Mouse (Mus musculus) hindbrain, embryonic 12.5 days (tissue): ENCODE measurements around the gene Olfr66. TPM values are rescaled to one million over a fixed set of nuclear protein-coding genes. Genes with fewer than 3 reads are reported as not detected.

ENCODE experiments used
- ATAC-seq: fragments of 200-750 bp; cut with Nextera tagmentation; 2 replicates; pipeline ENCODE4 v1.8.0; 2017; ENCODE audit warnings: moderate TSS enrichment; ENCODE audit not compliant: low FRiP score
- H3K27ac ChIP-seq: fragments of 300-500 bp; sonication (generic); 2 replicates; pipeline ENCODE4 v1.5.1; 2016; ENCODE audit warnings: mild to moderate bottlenecking
- H3K27me3 ChIP-seq: fragments of 300-500 bp; sonication (generic); 2 replicates; pipeline ENCODE4 v1.6.1; 2016; ENCODE audit warnings: mild to moderate bottlenecking
- H3K36me3 ChIP-seq: fragments of 300-500 bp; sonication (generic); 2 replicates; pipeline ENCODE4 v1.6.1; 2016; ENCODE audit warnings: mild to moderate bottlenecking
- H3K4me1 ChIP-seq: fragments of 300-500 bp; sonication (generic); 2 replicates; pipeline ENCODE4 v1.6.1; 2016
- H3K4me2 ChIP-seq: fragments of 300-500 bp; sonication (generic); replicated peaks from 2 replicates; pipeline ENCODE4 v1.6.1; 2016; ENCODE audit warnings: mild to moderate bottlenecking
- H3K4me3 ChIP-seq: fragments of 300-500 bp; sonication (generic); 2 replicates; pipeline ENCODE4 v1.5.1; 2016; ENCODE audit warnings: mild to moderate bottlenecking
- H3K9ac ChIP-seq: fragments of 300-500 bp; sonication (generic); 2 replicates; pipeline ENCODE4 v1.6.1; 2016; ENCODE audit warnings: mild to moderate bottlenecking, moderate library complexity
- H3K9me3 ChIP-seq: fragments of 300-500 bp; sonication (generic); replicated peaks from 2 replicates; pipeline ENCODE4 v1.6.1; 2016; ENCODE audit warnings: mild to moderate bottlenecking
- WGBS: fragments of 180-500 bp; shearing (Covaris S2); methylation state at CpG from one replicate; pipeline ENCODE4 v1.1.7; 2016; 5-methylcytosine and 5-hydroxymethylcytosine counted together
- polyA plus RNA-seq: library from polyadenylated mRNA; unstranded; fragments of >200 nt; fragmentation: Nextera tagmentation; extraction: Ambion mirVana; gene quantifications from 2 replicates; pipeline ENCODE4 v1.2.1, GENCODE M21; 2016

Gene Olfr66
- polyA plus RNA-seq: not detected in 2 replicates

GRCm38 (mm10) chr7:103886152-103886551 is at the start of gene Olfr66:
Gene Olfr66 (minus strand): TSS chr7:103886252.
- Histone ChIP-seq H3K4me2 (no peak within 1 kb of the TSS), H3K4me1 (no peaks in the 10 kb centered on the region), H3K36me3 (no peaks in the 10 kb centered on the region), H3K27me3 (no peaks in the 10 kb centered on the region), H3K4me3 (no peak within 1 kb of the TSS), H3K9ac (no peak within 1 kb of the TSS), H3K9me3 (no peaks in the 10 kb centered on the region), H3K27ac (no peak within 1 kb of the TSS)
- ATAC-seq: no peak

- H3K9ac ChIP-seq: no peak within 1 kb of the TSS
- no peaks in the 10 kb centered on the region for H3K27me3 ChIP-seq
- 82% methylated on average over 2 of the region's 2 CpGs for whole genome bisulfite sequencing
- H3K9me3 ChIP-seq: no peaks in the 10 kb centered on the region
- no peak for ATAC-seq
- H3K4me3 ChIP-seq: no peak within 1 kb of the TSS
- no peak within 1 kb of the TSS for H3K27ac ChIP-seq
- no peaks in the 10 kb centered on the region for H3K36me3 ChIP-seq
- no peaks in the 10 kb centered on the region for H3K4me1 ChIP-seq
- H3K4me2 ChIP-seq: no peak within 1 kb of the TSS
These were observed 48.2 kb upstream of the Olfr66 start, which contains the start of gene Olfr632 for GRCm38 (mm10) chr7:103934264-103934663. Gene Olfr632 (plus strand): TSS chr7:103934347.

- no peak within 1 kb of the TSS for H3K4me3 ChIP-seq
- no peaks in the 10 kb centered on the region for H3K27me3 ChIP-seq
- no peaks in the 10 kb centered on the region for H3K9me3 ChIP-seq
- H3K4me1 ChIP-seq: no peaks in the 10 kb centered on the region
- no peak within 1 kb of the TSS for H3K27ac ChIP-seq
- H3K4me2 ChIP-seq: no peak within 1 kb of the TSS
- H3K9ac ChIP-seq: no peak within 1 kb of the TSS
- ATAC-seq: no peak
- no peaks in the 10 kb centered on the region for H3K36me3 ChIP-seq
These were observed 42.5 kb upstream of the Olfr66 start, which contains the start of gene Olfr631 for GRCm38 (mm10) chr7:103928525-103928924. Gene Olfr631 (plus strand): TSS chr7:103928825.

- no peak for ATAC-seq
- no peaks in the 10 kb centered on the region for H3K4me1 ChIP-seq
- H3K27me3 ChIP-seq: no peaks in the 10 kb centered on the region
- no peaks in the 10 kb centered on the region for H3K9me3 ChIP-seq
- H3K27ac ChIP-seq: no peak overlapping the region
- no peak overlapping the region for H3K9ac ChIP-seq
- H3K4me3 ChIP-seq: no peak overlapping the region
- no peak overlapping the region for H3K4me2 ChIP-seq
- H3K36me3 ChIP-seq: no peaks in the 10 kb centered on the region
These were observed 29.3 kb upstream of the Olfr66 start for GRCm38 (mm10) chr7:103915338-103915737.

- WGBS: 44% methylated on average over 8 of the region's 8 CpGs
- Histone ChIP-seq H3K27me3 (no peaks in the 10 kb centered on the region), H3K4me1 (no peaks in the 10 kb centered on the region), H3K9ac (no peak overlapping the region), H3K4me3 (no peak overlapping the region), H3K9me3 (no peaks in the 10 kb centered on the region), H3K27ac (no peak overlapping the region), H3K36me3 (no peaks in the 10 kb centered on the region), H3K4me2 (no peak overlapping the region)
- no peak for ATAC-seq
These were observed 27.0 kb upstream of the Olfr66 start for GRCm38 (mm10) chr7:103912969-103913511.

- Histone ChIP-seq H3K9me3 (no peaks in the 10 kb centered on the region), H3K27ac (no peak overlapping the region), H3K4me1 (no peaks in the 10 kb centered on the region), H3K36me3 (no peaks in the 10 kb centered on the region), H3K4me3 (no peak overlapping the region), H3K9ac (no peak overlapping the region), H3K27me3 (no peaks in the 10 kb centered on the region), H3K4me2 (no peak overlapping the region)
- ATAC-seq: no peak
- 59% methylated on average over 3 of the region's 3 CpGs for WGBS
These were observed 24.0 kb upstream of the Olfr66 start for GRCm38 (mm10) chr7:103910047-103910446.

GRCm38 (mm10) chr7:103903187-103903586 is 17.1 kb upstream of the Olfr66 start, which contains the start of gene Olfr65:
Gene Olfr65 (plus strand): TSS chr7:103903487.
- Histone ChIP-seq H3K9ac (no peak within 1 kb of the TSS), H3K27ac (no peak within 1 kb of the TSS), H3K4me3 (no peak within 1 kb of the TSS), H3K4me2 (no peak within 1 kb of the TSS), H3K4me1 (no peaks in the 10 kb centered on the region), H3K27me3 (no peaks in the 10 kb centered on the region), H3K36me3 (no peaks in the 10 kb centered on the region), H3K9me3 (no peaks in the 10 kb centered on the region)
- ATAC-seq: no peak
- 79% methylated on average over 2 of the region's 2 CpGs for WGBS

GRCm38 (mm10) chr7:103894385-103894784 is 8.3 kb upstream of the Olfr66 start, which contains the start of gene Olfr64:
Gene Olfr64 (minus strand): TSS chr7:103894485.
- H3K4me2 ChIP-seq: no peak within 1 kb of the TSS
- WGBS: 82% methylated on average over 1 of the region's 1 CpGs
- no peaks in the 10 kb centered on the region for H3K27me3 ChIP-seq
- no peak within 1 kb of the TSS for H3K4me3 ChIP-seq
- no peaks in the 10 kb centered on the region for H3K4me1 ChIP-seq
- no peaks in the 10 kb centered on the region for H3K36me3 ChIP-seq
- ATAC-seq: no peak
- no peaks in the 10 kb centered on the region for H3K9me3 ChIP-seq
- H3K27ac ChIP-seq: no peak within 1 kb of the TSS
- no peak within 1 kb of the TSS for H3K9ac ChIP-seq

- H3K4me2 ChIP-seq: no peak overlapping the region
- no peaks in the 10 kb centered on the region for H3K36me3 ChIP-seq
- no peak for ATAC-seq
- H3K4me1 ChIP-seq: no peaks in the 10 kb centered on the region
- no peaks in the 10 kb centered on the region for H3K27me3 ChIP-seq
- no peaks in the 10 kb centered on the region for H3K9me3 ChIP-seq
- 82% methylated on average over 2 of the region's 2 CpGs for WGBS
- no peak overlapping the region for H3K9ac ChIP-seq
- no peak overlapping the region for H3K4me3 ChIP-seq
- H3K27ac ChIP-seq: no peak overlapping the region
These were observed 9.0 kb downstream of the Olfr66 start for GRCm38 (mm10) chr7:103877093-103877492.

- Histone ChIP-seq H3K4me3 (no peak overlapping the region), H3K36me3 (no peaks in the 10 kb centered on the region), H3K9me3 (no peaks in the 10 kb centered on the region), H3K27ac (no peak overlapping the region), H3K4me2 (no peak overlapping the region), H3K27me3 (no peaks in the 10 kb centered on the region), H3K9ac (no peak overlapping the region), H3K4me1 (no peaks in the 10 kb centered on the region)
- WGBS: 66% methylated on average over 5 of the region's 5 CpGs
- ATAC-seq: no peak
These were observed 11.6 kb downstream of the Olfr66 start for GRCm38 (mm10) chr7:103874451-103874850.

- no peaks in the 10 kb centered on the region for H3K27me3 ChIP-seq
- no peak overlapping the region for H3K9ac ChIP-seq
- no peak overlapping the region for H3K27ac ChIP-seq
- H3K4me1 ChIP-seq: no peaks in the 10 kb centered on the region
- no peak overlapping the region for H3K4me3 ChIP-seq
- 9% methylated on average over 1 of the region's 1 CpGs for WGBS
- H3K4me2 ChIP-seq: no peak overlapping the region
- H3K9me3 ChIP-seq: no peaks in the 10 kb centered on the region
- no peak for ATAC-seq
- H3K36me3 ChIP-seq: no peaks in the 10 kb centered on the region
These were observed 13.0 kb downstream of the Olfr66 start for GRCm38 (mm10) chr7:103873064-103873463.

GRCm38 (mm10) chr7:103870667-103871066 is 15.4 kb downstream of the Olfr66 start:
- Histone ChIP-seq H3K4me3 (no peak overlapping the region), H3K9ac (no peak overlapping the region), H3K9me3 (no peaks in the 10 kb centered on the region), H3K4me1 (no peaks in the 10 kb centered on the region), H3K27ac (no peak overlapping the region), H3K36me3 (no peaks in the 10 kb centered on the region), H3K4me2 (no peak overlapping the region), H3K27me3 (no peaks in the 10 kb centered on the region)
- no peak for ATAC-seq

- Histone ChIP-seq H3K27me3 (no peaks in the 10 kb centered on the region), H3K4me2 (no peak overlapping the region)
- ATAC-seq: 0 out of 2 replicates have a peak, but pooled peaks have one; percentile 35
These were observed 20.3 kb downstream of the Olfr66 start for GRCm38 (mm10) chr7:103865716-103866115.

More at GRCm38 (mm10) chr7:103865716-103866115, 20.3 kb downstream of the Olfr66 start:
- Histone ChIP-seq H3K9me3 (no peaks in the 10 kb centered on the region), H3K27ac (no peak overlapping the region), H3K36me3 (no peaks in the 10 kb centered on the region), H3K4me1 (no peaks in the 10 kb centered on the region), H3K9ac (no peak overlapping the region), H3K4me3 (no peak overlapping the region)
